Mouse (Mus musculus) frontal cortex, postnatal 36 days (tissue): ENCODE measurements around the gene Npr3.
"Not testable (repeated sequence)": the region's sequence is repeated elsewhere in the genome, so short reads cannot be mapped to it uniquely, and the experiment has no call there.

Source experiments
- DNase-seq, 2 experiments: peaks; one replicate each; pipeline ENCODE4 v3.0.0; 2022; ENCODE audit warnings: low spot score in 2 of 2

Gene Npr3

DNA sequence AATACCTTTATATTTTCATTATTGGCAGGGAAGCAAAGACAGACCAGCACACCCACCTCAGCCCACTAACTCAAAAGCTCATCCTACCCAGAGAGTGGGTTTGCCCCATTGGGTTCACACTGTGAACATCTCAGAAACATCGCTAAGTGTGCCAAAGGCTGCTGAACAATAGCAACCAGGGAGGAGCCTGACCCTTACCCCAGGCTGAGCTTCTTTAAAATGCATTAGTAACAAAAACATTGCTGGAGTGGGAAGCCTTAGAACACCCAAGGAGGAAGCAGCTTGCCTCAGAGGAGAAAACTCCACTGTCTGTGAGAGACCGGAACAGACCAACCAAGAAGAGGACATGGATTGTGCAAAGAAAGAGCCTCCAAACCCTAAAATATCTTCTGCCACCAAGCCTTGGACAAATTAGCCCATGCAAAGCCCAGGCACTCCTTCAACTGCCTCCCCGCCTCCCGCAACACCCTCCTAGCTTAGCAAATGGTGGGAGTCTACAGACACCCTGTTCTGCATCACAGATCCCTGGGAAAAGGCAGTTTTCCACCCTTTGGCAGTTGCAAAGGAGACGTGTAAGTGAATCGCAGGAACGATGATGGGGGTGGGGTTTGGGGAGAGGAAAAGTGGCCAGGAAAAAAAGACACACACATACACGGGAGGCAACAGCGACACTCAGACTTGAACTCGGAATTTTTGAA, 24.4 kb downstream of the Npr3 start:
- DNase-seq, result peak; percentile 33 to 36

DNA sequence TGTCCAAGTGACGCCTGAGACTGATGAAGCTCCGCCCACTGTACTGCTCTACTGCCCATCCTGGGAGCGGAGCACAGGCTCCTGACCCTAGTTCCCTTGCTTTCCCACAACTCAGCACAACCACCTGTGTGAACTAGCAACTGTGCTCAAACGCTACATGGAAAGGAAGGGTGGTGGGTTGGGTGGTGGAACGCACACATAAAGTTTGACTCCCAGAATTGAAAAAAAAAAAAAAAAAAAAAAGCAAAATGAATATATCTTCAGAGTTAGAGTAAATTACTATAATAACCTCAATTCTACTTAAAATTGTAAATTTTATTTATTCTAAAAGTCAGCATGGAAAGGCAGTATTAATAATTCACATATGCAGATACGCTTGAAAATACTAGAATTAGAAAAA, 25.3 kb downstream of the Npr3 start:
- no peak for DNase-seq

DNA sequence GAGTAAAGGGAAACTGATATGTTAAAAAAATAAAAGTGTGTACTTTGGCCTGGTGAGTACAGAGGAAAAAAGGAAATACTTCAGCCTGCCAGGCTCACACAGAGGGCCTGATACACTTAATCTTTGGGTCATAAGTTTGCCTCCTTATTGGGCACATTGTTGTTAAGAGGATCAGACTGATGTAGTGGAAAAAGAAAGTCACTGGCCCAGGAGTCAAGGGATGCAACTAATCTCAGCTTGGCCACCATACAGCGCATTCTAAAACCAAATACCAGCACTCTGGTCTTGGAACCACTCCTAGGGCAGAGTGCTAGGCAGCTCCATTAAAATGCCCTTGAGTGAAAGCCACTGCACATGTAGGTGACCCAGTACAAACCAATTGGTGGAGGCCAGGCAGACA, 28.8 kb downstream of the Npr3 start:
- DNase-seq, result no peak

DNA sequence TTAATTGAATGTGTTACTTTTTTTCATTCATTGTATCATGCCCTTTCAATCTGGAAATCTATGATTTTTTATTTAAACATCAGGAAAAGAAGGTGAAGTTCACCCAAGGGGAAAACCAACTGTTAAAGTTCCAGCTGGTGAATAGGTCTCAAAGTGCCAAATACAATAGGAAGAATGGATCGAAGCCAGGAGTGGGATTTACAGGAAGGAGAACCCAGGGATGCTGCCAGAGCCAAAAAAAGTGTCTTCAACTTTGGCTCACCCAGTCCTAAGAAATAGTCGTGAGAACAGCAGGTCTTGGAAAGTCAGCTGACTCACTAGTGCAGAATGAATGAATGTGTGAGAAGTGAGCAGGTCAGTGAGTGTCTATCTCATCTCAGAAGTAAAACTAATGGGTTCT, 29.8 kb downstream of the Npr3 start:
- no peak for DNase-seq

DNA sequence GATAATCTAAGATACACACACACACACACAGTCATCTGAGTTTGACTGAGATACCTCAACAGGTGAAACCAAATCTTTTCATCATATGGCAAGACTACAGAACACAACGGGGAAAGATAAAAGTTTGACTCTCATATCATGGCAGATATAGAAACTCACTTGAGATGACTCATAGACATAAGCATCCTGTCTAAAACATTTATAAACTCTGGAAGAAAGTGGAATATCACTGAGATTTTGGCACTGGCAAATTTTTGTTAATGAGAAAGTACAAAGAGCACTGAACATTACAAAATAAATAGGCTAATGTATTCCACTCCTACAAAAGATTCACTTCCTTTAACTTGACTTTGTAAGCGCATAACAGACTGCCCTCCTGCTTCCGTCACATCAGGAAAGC, 40.2 kb downstream of the Npr3 start:
- DNase-seq, result no peak

DNA sequence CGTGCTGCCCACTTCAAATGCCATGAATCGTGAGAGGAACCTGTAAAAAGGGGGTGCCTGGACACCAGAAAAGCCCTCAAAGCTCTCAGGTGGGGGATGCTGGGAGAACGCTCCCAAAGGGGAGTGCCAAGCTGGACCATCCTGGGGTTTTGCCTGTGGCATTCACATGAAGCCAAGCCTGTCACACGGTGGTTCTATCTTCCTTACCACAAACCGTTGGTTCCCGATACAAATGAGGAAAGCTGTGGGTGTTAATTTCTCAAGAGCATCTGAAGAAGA, 43.6 kb downstream of the Npr3 start:
- DNase-seq, result peak in 1 of 2 experiments; percentile 9

DNA sequence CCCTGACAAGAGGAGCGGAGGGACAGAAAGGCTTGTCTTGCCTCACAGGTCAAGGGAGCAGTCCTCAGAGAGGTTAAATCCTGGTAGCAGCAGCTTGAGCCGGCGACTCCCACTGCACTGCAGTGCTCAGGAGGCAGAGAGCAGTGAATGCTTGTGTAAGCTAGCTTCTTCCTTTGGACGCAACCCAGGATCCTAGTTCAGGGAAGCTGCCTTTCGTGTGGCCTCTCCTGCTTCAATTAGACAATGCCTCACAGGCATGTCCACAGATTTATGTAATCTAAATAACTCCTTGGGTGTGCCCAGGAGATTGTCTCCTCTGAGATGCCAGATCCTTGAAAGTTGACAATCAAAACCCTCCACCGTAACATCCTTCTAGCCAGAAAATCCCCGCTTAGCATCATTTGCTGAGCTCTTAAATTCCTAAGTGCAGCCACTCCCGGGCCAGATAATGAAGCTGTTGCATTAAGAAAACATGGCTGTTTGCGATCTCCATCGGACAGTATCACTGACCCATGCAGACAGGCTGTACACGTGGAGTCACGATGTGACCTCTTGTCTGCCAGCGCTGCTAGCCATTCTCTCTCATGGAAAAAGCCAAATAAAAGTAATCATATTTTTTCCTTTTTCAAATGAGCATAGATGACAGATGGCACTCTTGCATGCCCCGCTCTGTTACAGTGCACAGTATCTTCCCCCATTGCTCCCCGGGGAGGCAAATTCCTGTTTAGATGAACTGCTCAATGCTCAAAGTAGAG, 44.1 kb downstream of the Npr3 start:
- peak in 1 of 2 experiments; percentile 41 for DNase-seq

DNA sequence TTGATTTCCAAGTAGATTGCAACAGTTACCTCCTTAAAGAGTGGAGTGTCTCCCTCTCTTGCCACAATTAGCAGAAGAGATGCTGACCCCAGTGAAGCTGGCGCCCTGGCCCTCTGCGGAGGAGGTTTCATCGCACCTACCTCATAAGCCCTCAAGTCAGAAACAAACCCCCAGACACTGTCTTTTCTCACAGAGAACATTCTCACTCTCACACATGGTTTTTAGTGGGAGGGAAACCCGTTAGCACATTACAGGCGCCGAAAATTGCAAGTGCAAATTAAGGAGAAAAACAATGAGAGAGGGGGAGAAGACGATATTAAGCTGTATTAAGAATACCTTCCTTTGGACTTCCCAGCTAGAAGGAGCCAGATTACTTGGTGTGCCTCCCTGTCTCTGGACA, 44.8 kb downstream of the Npr3 start:
- DNase-seq, result peak; percentile 15 to 32

DNA sequence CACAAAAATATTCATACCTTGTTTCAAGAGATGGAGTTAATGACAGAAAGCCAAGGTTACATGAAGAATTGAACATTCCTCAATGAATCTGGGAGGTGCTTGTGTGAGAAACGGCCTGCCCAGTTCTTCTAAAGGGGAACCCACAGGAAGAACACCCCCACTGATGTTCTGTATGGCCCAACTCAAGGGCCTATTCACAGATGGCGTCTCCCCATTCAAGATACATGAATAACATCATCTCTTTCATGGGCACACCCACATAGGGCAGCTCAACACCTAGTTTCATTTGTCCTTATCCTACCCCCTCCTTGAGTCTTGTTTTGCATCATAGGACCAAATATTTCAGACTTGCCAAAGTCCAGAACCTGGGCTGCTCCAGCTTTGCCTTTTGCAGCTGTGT, 46.8 kb downstream of the Npr3 start:
- DNase-seq, result no peak

DNA sequence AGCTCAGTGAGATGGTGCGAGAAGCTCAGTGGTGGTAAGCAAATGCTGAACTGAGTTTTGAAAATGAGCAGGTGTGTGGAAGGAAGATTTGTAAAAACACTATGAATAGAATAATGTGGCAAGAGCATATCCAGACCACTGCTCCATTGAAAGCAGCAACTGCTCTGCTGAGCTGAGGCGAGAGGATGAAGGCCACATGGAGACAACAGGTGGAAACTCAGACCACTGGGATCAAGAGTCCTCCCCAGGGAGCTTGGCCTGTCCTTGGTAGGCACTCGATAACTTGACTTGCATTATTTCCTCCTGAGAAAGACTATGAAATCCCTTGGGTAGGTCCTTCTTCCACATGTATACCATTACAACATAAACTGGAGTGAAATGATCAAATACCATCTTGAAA, 47.3 kb downstream of the Npr3 start:
- DNase-seq, result no peak

DNA sequence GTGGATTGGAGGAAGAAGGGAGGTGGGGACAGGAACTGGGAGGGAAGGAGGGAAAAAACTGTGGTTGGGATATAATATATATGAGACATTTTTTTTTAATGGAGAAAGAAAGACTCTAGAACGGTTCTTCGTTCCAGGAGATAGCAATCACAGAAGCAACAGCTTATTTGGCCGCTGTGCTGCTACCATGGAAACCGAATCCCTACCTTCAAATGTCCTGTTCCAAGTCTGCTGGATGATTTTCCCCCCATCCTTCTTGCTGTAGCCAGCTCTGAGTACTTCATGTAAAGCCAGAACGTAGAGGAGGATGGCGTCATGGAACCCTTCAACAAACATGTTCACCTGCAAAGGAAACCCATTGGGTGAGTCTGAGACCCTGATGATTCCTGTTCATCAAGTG, 48.7 kb downstream of the Npr3 start:
- DNase-seq, result no peak

DNA sequence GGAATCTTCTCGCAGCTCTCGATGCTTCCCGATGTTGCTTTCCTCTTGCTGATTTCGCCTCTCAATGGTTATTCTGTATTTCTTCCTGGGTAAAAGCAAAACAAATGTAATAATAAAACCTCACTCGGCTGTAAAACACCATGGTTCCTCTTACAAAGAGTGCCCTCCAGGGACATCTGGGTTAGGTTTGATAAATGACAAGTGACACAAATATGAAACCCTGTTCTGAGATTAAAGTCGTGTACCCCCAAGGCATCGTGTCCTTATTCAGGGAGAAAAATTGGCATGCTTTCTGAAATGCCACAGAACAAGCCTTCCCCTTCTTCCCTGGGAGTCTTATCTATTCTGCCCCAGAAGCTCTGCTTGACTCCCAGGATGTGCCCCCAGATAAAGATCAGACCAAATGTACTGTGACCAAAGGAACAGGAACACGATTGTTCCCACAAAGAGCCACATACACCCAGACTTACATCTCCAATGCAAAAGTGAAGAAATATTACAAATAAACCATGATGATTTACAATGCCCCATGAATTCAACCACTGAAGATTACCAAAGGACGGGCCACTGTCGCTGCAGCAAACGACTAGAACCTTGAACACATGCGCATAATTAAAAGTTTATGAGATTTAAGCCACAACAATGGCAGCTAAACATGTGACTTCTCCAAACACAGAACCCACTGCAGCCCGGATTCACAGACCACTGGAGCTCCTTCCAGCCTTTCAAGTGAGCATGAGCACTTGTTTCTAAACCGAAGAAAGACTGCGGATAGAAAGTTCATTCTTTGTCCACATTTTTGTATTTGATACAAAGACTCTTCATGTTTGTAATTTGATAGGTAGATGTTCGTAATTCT, 61.7 kb downstream of the Npr3 start:
- DNase-seq, result no peak

DNA sequence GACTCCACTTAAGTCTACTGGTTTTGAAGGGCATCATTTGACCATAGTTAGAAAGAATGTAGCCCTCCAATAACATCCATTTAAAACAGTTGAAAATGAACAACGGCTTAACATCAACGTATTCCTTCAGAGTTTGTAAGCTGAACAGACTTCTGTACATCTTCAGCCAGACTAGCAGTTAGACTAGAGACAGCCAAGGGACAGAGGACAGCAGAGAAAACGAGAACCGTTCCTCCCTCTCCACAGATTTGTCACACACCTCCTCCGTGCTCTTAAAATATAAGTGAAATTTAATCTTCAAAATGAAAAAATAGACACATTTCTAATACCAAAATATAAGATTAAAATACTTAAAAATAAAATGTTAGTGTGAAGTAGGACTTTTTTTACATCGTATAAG, 63.0 kb downstream of the Npr3 start:
- peak in 1 of 2 experiments; percentile 23 for DNase-seq

DNA sequence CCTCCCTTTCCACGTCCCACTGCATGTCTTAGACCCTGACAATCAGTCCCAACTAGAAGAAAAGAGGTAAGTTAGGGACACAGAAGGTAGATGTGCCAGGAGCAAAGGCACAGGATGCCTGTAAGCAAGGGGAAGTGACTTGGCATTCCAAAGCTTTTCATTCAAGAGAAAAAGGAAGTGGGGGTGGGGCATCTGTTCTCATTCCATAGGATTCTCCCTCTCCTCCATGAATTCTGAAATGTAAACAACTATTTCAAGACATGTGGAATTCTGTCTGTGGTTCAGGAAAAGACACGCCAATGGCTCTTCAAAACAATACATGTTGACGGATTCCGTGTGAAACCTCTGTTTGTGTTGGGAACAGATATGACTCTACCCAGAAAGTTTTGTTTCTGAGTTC, 65.3 kb downstream of the Npr3 start:
- no peak for DNase-seq

DNA sequence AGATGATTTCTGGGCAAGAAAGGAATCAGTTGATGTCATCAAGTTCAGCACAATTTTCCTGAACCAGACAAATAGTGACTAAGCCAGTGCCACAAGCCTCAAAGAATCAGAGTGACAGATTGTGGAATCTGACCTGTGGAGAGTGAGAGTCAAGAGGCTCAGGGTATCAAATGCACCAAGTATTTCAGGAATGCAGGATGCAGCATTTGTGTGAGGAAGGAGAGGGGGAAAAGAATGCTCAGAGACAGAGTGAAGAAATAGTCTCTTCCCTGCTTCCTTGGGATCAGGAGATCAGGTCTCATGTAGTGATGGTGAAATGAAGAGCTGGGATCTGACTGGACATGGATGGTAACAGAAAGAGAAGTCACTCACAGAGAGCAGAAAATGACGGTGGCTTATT, 71.2 kb downstream of the Npr3 start:
- no peak for DNase-seq

DNA sequence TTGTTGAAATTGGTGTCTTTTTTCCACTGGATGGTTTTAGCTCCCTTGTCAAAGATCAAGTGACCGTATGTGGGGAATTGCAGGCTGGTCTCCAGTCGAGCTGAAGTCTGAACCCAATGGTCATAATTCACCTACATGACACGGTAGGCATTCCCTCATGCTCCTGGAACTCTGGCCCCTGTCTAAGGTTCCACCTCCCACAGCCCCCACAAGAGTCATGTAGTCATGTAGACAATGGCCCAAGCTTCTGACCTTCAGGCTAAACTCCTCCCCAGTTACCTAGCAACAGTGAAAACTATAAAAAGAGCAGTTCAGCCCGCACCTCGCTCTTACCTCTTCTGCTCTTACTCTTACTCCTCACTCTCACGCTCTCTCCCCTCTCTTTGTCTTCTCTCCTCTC, 84.7 kb downstream of the Npr3 start:
- DNase-seq, result not testable (repeated sequence)

DNA sequence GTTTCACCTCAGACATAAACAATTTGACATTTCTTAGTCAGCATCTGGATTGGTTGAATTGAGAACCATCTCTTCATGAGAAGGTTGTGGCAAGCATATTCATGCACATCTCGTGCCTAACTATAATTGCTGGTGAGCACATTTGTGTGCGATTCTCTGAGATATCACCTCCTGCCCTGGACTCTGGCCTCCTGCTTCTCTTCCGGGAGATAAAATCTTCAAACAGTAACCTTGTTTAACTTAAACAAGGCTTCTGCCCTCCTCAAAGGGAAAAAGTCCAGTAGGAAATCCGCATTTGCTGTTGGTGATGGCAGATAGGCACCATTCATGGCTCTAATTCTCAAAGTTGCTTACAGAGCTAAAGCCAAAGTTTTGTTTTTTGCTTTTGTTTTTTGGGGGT, 91.5 kb downstream of the Npr3 start:
- no peak for DNase-seq

DNA sequence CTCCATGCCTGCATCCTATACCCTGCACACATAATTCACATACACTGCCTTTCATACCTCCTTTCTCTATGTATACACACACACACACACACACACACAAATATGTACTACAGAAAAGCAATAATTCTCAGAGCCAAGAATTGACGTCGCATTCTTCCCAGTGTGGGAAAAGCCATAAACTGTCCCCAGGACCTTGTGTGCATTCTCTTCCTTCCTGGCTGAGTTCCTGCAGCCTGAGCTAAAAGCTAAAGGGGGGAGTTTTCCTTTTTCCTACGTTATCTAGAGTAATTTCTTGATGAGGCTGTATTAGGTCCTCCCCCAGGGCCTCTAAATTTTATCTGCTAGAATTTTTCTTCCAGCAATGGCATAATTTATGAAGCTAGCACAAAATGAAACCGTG, 103.5 kb downstream of the Npr3 start:
- DNase-seq, result no peak

DNA sequence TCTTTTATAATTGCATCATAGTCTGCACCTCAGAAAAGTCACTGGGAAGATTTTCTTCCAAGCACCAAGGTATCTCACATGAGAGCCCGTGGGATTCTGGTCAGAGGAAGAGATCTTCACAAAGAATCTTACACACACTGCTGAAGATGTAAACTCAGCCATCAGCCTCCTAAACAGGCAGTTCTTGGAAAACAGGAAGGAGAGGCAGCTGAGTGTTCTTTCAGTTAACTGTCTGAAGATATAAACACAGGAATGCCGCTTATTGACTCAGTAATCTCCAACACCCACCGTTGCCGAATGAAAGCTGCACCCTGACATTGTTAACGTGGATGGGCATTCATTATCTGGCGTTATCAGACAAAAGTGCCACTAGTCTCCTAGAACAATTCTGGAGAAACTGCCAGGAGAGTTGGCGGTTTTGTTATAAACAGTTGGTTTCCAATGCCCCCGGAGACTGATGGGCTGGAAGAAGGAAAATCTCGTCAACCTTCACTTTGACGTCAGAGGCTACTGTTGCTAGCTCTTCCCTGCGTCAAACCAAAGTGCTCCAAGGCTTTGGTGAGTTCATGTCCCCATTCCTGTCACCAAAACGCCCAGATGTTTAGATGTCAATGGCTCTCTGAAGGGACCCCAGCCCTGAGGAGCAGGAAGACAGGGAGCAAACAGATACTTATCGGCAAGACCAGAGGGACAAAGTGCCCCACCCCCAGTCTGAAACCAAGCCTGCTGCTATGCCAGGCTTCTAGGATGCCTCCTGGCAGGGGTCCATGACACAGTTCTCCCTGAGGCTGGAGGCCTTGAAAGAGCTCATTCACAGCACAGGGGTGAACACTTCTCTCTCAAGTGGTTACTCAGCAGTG, 105.0 kb downstream of the Npr3 start:
- DNase-seq, result peak; percentile 3 to 22

DNA sequence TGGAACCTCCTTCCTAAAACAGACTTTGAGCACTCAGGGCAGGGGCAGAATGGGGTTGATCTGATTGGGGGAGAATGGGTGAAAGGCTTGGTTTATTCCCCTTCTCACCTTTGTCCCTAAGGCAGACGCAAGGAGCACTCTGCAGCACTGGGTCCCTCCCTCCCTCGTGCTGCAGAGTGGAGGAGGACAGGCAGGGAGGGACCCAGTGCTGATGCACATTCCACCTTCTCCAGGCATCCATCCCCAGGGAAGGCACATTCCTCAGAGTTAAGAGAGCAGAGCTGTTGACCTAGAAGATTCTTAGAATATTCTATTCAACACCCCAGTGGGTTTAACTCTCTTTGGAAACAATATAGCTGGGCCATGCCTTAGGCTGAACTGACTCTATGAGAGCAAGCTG, 112.5 kb downstream of the Npr3 start:
- DNase-seq, result no peak
